Mouse (Mus musculus) liver, embryonic 16.5 days (tissue): ENCODE data around the gene Cpm. TPM values are rescaled to one million over a fixed set of nuclear protein-coding genes. Genes with fewer than 3 reads are reported as not detected.
"Not testable (repeated sequence)": the region's sequence is repeated elsewhere in the genome, so short reads cannot be mapped to it uniquely, and the experiment has no call there.

Source experiments
- ATAC-seq: fragments of 200-750 bp; cut with Nextera tagmentation; 2 replicates; pipeline ENCODE4 v1.8.0; 2017; ENCODE audit warnings: low read depth, mild to moderate bottlenecking, moderate number of reproducible peaks, moderate library complexity
- H3K27ac ChIP-seq: fragments of 300-500 bp; sonication (generic); 2 replicates; pipeline ENCODE4 v1.5.1; 2014; ENCODE audit warnings: mild to moderate bottlenecking, low read length
- H3K27me3 ChIP-seq: fragments of 300-500 bp; sonication (generic); 2 replicates; pipeline ENCODE4 v1.6.1; 2014; ENCODE audit warnings: low read depth, low read length, mixed read lengths; ENCODE audit not compliant: control insufficient read depth, insufficient read depth
- H3K36me3 ChIP-seq: fragments of 300-500 bp; sonication (generic); 2 replicates; pipeline ENCODE4 v1.6.1; 2014; ENCODE audit warnings: mild to moderate bottlenecking; ENCODE audit not compliant: control insufficient read depth, insufficient read depth
- H3K4me1 ChIP-seq: fragments of 300-500 bp; sonication (generic); 2 replicates; pipeline ENCODE4 v1.6.1; 2014; ENCODE audit warnings: low read depth, low read length, mixed read lengths; ENCODE audit not compliant: control insufficient read depth
- H3K4me2 ChIP-seq: fragments of 300-500 bp; sonication (generic); 2 replicates; pipeline ENCODE4 v1.6.1; 2014; ENCODE audit warnings: low read depth, low read length, mixed read lengths
- H3K4me3 ChIP-seq: fragments of 300-500 bp; sonication (generic); 2 replicates; pipeline ENCODE4 v1.5.1; 2014; ENCODE audit warnings: low read depth, mild to moderate bottlenecking, low read length
- H3K9ac ChIP-seq: fragments of 300-500 bp; sonication (generic); 2 replicates; pipeline ENCODE4 v1.6.1; 2014; ENCODE audit warnings: low read depth, low read length
- H3K9me3 ChIP-seq: fragments of 300-500 bp; sonication (generic); replicated peaks from 2 replicates; pipeline ENCODE4 v1.6.1; 2016; ENCODE audit warnings: low read length; ENCODE audit not compliant: control insufficient read depth
- WGBS: fragments of 180-500 bp; shearing (Covaris S2); extraction: QIAGEN DNeasy Blood & Tissue Kit; methylation state at CpG from one replicate; pipeline ENCODE4 v1.1.7; 2014; ENCODE audit not compliant: insufficient replicate concordance; 5-methylcytosine and 5-hydroxymethylcytosine counted together
- polyA plus RNA-seq: library from polyadenylated mRNA; unstranded; fragments of >200 nt; fragmentation: Nextera tagmentation; extraction: Ambion mirVana; gene quantifications from 2 replicates; pipeline ENCODE4 v1.2.1, GENCODE M21; 2015

The Cpm gene
- polyA plus RNA-seq, 1 experiment from 2014 or later: 61.6 TPM

DNA sequence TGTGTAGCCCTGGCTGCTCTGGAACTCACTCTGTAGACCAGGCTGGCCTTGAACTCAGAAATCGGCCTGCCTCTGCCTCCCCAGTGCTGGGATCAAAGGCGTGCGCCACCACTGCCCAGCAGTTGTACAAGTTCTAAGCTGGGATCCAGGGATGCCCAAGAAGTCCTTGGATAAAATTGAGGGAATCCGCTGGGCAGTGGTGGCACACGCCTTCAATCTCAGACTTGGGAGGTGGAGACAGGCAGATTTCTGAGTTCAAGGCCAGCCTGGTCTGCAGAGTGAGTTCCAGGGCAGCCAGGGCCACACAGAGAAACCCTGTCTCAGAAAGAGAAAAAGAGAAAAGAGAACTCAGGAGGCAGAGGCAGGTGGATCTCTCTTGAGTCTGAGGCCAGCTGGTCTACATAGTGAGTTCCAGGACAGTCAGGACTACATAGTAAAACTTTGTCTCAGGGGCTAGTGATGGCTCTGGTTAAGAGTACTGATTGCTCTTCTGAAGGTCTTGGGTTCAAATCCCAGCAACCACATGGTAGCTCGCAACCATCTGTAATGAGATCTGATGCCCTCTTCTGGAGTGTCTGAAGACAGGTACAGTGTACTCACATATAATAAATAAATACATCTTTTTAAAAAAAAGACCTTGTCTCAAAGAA, 75.1 kb downstream of the Cpm start:
- H3K36me3 ChIP-seq: peaks cover 48% of the 10 kb centered on the region
- not testable (repeated sequence) for H3K9ac ChIP-seq, H3K27ac ChIP-seq, H3K4me3 ChIP-seq, H3K4me1 ChIP-seq, H3K4me2 ChIP-seq, H3K27me3 ChIP-seq, H3K9me3 ChIP-seq, ATAC-seq
- 91% methylated on average over 6 of the region's 6 CpGs for WGBS

DNA sequence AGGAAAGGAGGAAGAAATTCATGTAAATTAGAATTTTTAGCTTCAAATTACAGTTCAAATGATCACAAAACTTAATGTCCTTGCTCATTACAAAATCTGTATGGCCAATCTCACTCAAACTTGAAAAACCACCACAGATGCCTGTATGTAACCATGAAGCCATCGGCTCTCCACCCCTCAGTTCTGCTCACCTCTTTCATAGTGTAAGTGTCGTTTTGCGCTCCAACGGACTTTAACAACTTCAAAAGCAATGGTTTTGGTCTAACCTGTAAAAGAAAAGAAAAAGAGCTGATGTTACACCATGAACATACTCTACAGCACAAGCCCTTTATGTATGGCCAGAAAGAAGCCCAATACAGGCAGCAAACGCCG, 75.7 kb downstream of the Cpm start:
- Histone ChIP-seq H3K9ac (no peak overlapping the region), H3K4me3 (no peak overlapping the region), H3K27me3 (no peaks in the 10 kb centered on the region), H3K4me1 (peaks cover 6% of the 10 kb centered on the region), H3K4me2 (no peak overlapping the region), H3K36me3 (peaks cover 43% of the 10 kb centered on the region), H3K27ac (no peak overlapping the region), H3K9me3 (no peaks in the 10 kb centered on the region)
- WGBS: 90% methylated on average over 6 of the region's 6 CpGs
- ATAC-seq: no peak

DNA sequence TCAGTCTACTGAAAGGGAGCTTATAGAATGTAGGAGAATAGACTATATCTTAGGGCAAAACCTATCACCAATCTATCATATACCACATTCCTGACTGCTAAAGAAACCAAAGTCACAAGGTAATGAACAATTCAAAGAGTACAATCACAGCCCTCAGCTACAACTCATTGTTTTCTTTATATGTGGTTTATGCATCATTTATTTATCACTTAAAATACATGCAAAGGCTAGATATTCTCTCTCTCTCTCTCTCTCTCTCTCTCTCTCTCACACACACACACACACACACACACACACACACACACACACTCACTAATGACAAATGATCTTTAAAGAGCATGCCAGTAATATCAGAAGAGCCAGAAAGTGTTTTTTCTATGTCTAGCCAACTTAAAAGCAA, 76.5 kb downstream of the Cpm start:
- ATAC-seq: no peak
- peaks cover 6% of the 10 kb centered on the region for H3K4me1 ChIP-seq
- no peak overlapping the region for H3K4me2 ChIP-seq
- H3K36me3 ChIP-seq: peaks cover 36% of the 10 kb centered on the region
- H3K9me3 ChIP-seq: no peaks in the 10 kb centered on the region
- H3K9ac ChIP-seq: no peak overlapping the region
- no peak overlapping the region for H3K4me3 ChIP-seq
- H3K27me3 ChIP-seq: no peaks in the 10 kb centered on the region
- no peak overlapping the region for H3K27ac ChIP-seq

GRCm38 (mm10) chr10:117706440-117706839, 77.1 kb downstream of the Cpm start:
- ATAC-seq: no peak
- Histone ChIP-seq H3K9me3 (no peaks in the 10 kb centered on the region), H3K36me3 (peaks cover 35% of the 10 kb centered on the region), H3K27ac (no peak overlapping the region), H3K4me1 (peaks cover 10% of the 10 kb centered on the region), H3K9ac (no peak overlapping the region), H3K4me3 (no peak overlapping the region), H3K4me2 (no peak overlapping the region), H3K27me3 (no peaks in the 10 kb centered on the region)
- WGBS: 73% methylated on average over 6 of the region's 6 CpGs

DNA sequence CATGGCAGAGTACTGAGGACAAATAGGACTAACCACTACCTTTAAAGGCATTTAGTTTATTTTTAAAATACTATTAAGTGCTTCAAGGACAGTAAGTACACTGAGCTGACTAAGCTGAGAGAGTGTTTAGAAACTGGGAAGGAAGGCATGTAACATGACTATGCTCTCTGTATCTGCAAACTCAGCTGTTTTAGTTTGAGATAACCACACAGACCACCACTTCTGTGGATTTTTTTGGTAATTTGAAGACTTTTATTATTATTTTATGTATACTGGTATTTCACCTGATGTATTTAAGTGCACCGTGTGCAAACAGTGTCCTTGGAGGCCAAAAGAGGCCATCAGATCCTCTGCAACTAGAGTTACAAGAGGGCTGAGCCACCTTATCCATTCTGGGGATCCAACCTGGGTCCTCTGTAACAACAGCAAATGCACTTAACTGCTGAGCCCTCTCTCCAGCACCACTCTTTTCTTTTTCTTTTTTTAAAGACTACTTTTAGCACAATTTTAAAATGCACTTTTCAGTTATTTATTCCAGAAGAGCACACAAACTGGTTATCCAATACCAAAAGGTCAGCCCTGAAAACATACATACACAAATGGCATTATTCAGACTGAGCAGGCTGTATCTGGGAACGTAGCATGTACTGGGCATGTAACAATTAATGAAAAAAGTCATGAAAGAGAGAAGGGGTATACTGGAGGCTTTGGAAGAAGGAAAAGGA, 78.0 kb downstream of the Cpm start:
- WGBS: 70% methylated on average over 2 of the region's 2 CpGs
- Histone ChIP-seq H3K36me3 (peaks cover 28% of the 10 kb centered on the region), H3K9ac (no peak overlapping the region)

DNA sequence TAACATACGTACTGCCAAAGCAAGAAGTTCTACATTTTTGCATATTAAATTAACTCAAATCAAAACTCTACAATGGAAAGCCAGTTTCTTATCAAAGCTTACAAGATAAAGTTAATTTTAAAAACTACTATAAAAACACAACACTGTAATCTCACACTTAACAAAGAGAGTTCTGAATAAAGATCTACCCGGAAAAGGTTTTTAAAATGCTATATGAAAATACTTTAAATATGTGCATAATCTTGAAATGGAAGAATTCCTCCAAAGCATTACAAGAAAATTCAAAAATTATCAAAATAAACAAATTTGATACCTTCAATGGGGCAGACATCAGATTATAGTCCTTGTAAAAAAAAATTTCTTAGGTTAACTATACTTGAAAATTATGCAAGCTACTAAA, 79.1 kb downstream of the Cpm start:
- H3K27ac ChIP-seq: no peak overlapping the region
- H3K9me3 ChIP-seq: no peaks in the 10 kb centered on the region
- H3K4me1 ChIP-seq: peaks cover 12% of the 10 kb centered on the region
- H3K9ac ChIP-seq: no peak overlapping the region
- H3K36me3 ChIP-seq: peaks cover 21% of the 10 kb centered on the region
- whole genome bisulfite sequencing: 87% methylated on average over 2 of the region's 2 CpGs
- ATAC-seq: no peak
- H3K4me3 ChIP-seq: no peak overlapping the region
- H3K4me2 ChIP-seq: peak overlapping the region; percentile 72
- H3K27me3 ChIP-seq: no peaks in the 10 kb centered on the region

More for the DNA sequence above, 78.0 kb downstream of the Cpm start:
- no peaks in the 10 kb centered on the region for H3K9me3 ChIP-seq
- H3K27me3 ChIP-seq: no peaks in the 10 kb centered on the region
- H3K4me3 ChIP-seq: no peak overlapping the region
- no peak overlapping the region for H3K27ac ChIP-seq
- peaks cover 12% of the 10 kb centered on the region for H3K4me1 ChIP-seq
- no peak for ATAC-seq
- H3K4me2 ChIP-seq: no peak overlapping the region

- WGBS: 37% methylated on average over 9 of the region's 9 CpGs
- peak overlapping the region; percentile 47; the same call in 1 of the 2 replicates for H3K9ac ChIP-seq
- H3K27ac ChIP-seq: peak overlapping the region; percentile 61
- peak overlapping the region; percentile 73 for H3K4me3 ChIP-seq
- no peak for ATAC-seq
- H3K36me3 ChIP-seq: peaks cover 17% of the 10 kb centered on the region
- H3K9me3 ChIP-seq: no peaks in the 10 kb centered on the region
- H3K4me2 ChIP-seq: peak overlapping the region; percentile 72
- H3K27me3 ChIP-seq: no peaks in the 10 kb centered on the region
- peaks cover 12% of the 10 kb centered on the region for H3K4me1 ChIP-seq
Measured at GRCm38 (mm10) chr10:117708856-117709255, 79.6 kb downstream of the Cpm start.

DNA sequence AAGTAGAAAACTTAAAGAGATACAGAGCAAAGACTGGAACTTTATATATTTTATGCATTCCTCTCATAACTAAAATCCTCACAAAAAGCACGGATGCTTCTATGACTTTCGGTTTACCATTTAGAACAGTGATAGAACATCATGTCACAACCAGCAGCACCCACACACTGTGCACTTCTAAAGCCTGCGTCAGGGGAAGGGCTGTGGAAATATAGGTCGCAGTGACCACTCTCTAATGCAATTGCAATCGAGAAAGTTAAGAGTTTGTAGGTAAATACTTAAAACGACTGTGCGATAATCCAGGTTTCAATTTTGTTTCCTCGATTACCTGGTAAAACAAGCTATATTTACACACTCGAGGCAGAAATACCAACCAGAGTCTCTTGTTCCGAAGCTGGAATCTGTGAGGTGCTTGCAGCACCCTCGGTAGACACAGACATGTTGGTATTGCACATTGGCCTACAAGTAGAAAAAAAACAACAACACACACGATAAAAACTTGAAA, 80.1 kb downstream of the Cpm start:
- H3K4me3 ChIP-seq: peak overlapping the region; percentile 73
- peak overlapping the region; percentile 72 for H3K4me2 ChIP-seq
- H3K27ac ChIP-seq: peak overlapping the region; percentile 93
- WGBS: 22% methylated on average over 12 of the region's 12 CpGs
- peak overlapping the region; percentile 91 for H3K9ac ChIP-seq
- H3K36me3 ChIP-seq: peaks cover 15% of the 10 kb centered on the region
- H3K4me1 ChIP-seq: peaks cover 12% of the 10 kb centered on the region
- no peak for ATAC-seq
- no peaks in the 10 kb centered on the region for H3K27me3 ChIP-seq
- H3K9me3 ChIP-seq: no peaks in the 10 kb centered on the region

DNA sequence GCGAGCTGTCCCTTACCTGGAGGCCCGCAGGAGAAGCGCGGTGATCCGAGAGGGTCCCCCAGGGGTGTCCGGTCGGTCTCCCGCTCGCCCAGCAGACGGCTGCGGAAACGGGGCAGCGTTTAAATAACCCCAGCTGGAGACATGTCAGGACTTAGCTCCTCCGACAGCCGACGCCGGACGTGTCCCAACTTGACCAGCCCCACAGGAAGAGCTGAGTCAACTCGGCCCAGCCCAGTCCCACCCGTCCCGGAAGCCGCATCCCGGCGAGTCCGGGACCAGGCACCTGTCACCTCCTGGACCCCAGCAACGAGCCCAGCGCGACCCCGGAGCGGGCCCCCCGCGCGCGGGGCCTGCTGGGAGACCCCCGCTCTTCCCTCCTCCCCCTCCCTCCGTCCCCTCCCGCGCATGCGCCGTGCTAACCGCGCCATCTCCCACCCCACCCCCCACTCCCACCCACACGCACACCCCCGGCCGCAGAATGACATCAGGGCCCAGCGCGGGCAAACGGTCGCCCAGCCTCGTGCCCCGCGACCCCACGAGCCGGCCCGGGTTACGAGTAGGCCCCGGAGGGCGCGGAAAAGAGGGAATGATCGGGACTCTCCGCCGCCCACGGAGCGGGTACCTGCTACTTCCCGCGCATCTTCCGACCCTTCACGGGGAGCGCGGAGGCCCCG, 80.8 kb downstream of the Cpm start:
- Histone ChIP-seq H3K4me3 (peak overlapping the region; percentile 73), H3K36me3 (peaks cover 11% of the 10 kb centered on the region), H3K4me2 (peak overlapping the region; percentile 72), H3K9ac (peak overlapping the region; percentile 91), H3K27ac (peak overlapping the region; percentile 93), H3K9me3 (no peaks in the 10 kb centered on the region), H3K27me3 (no peaks in the 10 kb centered on the region), H3K4me1 (peaks cover 12% of the 10 kb centered on the region)
- WGBS: under 1% methylated on average over 60 of the region's 71 CpGs
- peak; percentile 77 for ATAC-seq
